Mouse (Mus musculus): ENCODE measurements around the gene Kdm4c. TPM values are rescaled to one million over a fixed set of nuclear protein-coding genes. Genes with fewer than 3 reads are reported as not detected.

The Kdm4c gene
- polyA plus RNA-seq, 1 experiment from 2014 or later = 18.3 TPM

DNA sequence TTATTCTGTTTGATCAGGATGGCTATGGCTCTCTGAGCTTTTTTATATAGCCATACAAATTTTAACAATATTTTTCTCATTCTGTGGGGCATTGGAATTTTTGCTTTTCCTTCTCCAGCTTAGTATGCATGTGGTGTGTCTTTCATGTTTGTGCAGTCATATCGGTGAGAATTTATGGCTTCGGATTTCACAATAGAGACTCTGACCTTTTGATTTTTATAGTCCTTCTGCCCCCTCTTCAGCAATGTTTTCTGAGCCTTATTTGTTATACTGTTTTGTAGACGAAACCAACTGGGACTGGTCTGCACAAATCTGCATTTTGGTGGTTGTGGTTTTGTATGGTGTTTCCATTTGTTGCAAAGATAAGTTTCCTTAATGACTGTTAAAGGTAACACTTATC, 45.6 kb downstream of the Kdm4c start:
- ATAC-seq = no peak
- H3K36me3 ChIP-seq (ENCODE audit: control insufficient read depth, insufficient read depth) = no peaks in the 10 kb centered on the region; the same call in 1 of the 2 replicates
- no peaks in the 10 kb centered on the region for H3K4me1 ChIP-seq (replicated peaks; ENCODE audit: control insufficient read depth, insufficient read depth, low read length)
- H3K9ac ChIP-seq (replicated peaks; ENCODE audit: low read depth, low read length) = no peak overlapping the region
- WGBS = 92% methylated on average over 3 of the region's 3 CpGs
- H3K27me3 ChIP-seq (replicated peaks; ENCODE audit: control insufficient read depth, insufficient read depth, low read length) = no peaks in the 10 kb centered on the region
- H3K4me3 ChIP-seq (replicated peaks; ENCODE audit: low read length) = no peak overlapping the region
- no peaks in the 10 kb centered on the region for H3K9me3 ChIP-seq (ENCODE audit: control insufficient read depth, low read length)
- no peak overlapping the region for H3K4me2 ChIP-seq (ENCODE audit: low read length)
- no peak overlapping the region for H3K27ac ChIP-seq (ENCODE audit: low read length)

DNA sequence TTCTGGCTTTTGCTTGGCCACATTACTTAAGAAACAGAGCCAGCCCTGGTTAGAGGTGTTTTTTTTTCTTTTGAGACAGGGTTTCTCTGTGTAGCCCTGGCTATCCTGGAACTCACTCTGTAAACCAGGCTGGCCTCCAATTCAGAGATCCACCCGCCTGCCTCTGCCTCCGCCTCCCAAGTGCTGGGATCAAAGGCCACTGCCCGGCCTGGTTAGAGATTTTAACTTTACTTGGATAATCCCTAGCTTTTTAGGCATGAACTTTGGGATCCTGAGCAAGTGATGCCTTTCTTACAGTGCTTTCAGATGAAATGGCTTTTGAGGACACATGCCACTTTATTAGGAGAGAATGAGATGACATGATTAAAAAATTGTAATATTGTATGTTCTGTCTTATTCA, 52.4 kb downstream of the Kdm4c start:
- no peak overlapping the region for H3K9ac ChIP-seq (replicated peaks; ENCODE audit: low read depth, low read length)
- no peak overlapping the region for H3K27ac ChIP-seq (ENCODE audit: low read length)
- peaks cover 2% of the 10 kb centered on the region; the same call in 1 of the 2 replicates for H3K36me3 ChIP-seq (ENCODE audit: control insufficient read depth, insufficient read depth)
- H3K27me3 ChIP-seq (replicated peaks; ENCODE audit: control insufficient read depth, insufficient read depth, low read length) = no peaks in the 10 kb centered on the region
- H3K9me3 ChIP-seq (ENCODE audit: control insufficient read depth, low read length) = no peaks in the 10 kb centered on the region
- ATAC-seq = no peak
- H3K4me2 ChIP-seq (ENCODE audit: low read length) = no peak overlapping the region
- H3K4me3 ChIP-seq (replicated peaks; ENCODE audit: low read length) = no peak overlapping the region
- no peaks in the 10 kb centered on the region for H3K4me1 ChIP-seq (replicated peaks; ENCODE audit: control insufficient read depth, insufficient read depth, low read length)
- WGBS = 66% methylated on average over 3 of the region's 3 CpGs

DNA sequence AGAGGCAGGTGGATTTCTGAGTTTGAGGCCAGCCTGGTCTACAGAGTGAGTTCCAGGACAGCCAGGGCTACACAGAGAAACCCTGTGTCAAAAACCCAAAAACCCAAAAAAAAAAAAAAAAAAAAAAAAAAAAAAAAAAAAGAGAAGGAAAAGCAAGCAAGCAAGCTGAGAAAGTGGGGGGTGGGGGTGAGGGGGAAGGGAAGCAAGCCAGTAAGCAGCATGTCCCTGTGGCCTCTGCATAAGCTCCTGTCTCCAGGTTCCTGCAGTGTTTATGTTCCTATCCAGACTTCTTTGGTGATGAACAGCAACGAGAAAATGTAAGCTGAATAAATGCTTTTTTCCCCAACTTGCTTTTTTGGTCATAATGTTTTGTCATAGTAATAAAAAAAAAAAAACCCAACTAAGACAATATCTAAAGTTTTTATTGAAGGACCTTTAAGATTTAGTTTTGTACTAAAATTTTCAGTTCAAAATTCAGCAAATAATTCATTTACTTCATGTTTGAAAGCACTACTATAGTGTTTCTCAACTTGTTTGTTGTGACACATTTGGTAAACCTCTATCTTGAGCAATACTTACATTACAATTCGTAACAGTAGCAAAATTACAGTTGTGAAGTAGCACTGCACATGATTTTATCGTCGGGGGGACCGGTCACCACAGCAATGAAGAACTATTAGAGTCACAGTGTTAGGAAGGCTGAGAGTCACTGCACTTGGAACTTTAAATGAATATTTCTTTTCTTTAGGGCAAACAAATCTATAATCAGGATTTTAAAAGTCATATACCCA, 63.2 kb downstream of the Kdm4c start:
- Histone ChIP-seq H3K9ac (replicated peaks; ENCODE audit: low read depth, low read length) (no peak overlapping the region), H3K36me3 (ENCODE audit: control insufficient read depth, insufficient read depth) (no peaks in the 10 kb centered on the region), H3K9me3 (ENCODE audit: control insufficient read depth, low read length) (no peaks in the 10 kb centered on the region), H3K27me3 (replicated peaks; ENCODE audit: control insufficient read depth, insufficient read depth, low read length) (no peaks in the 10 kb centered on the region), H3K4me3 (replicated peaks; ENCODE audit: low read length) (no peak overlapping the region), H3K4me1 (replicated peaks; ENCODE audit: control insufficient read depth, insufficient read depth, low read length) (no peaks in the 10 kb centered on the region), H3K4me2 (ENCODE audit: low read length) (no peak overlapping the region), H3K27ac (ENCODE audit: low read length) (no peak overlapping the region)
- 92% methylated on average over 5 of the region's 5 CpGs for WGBS
- no peak for ATAC-seq

GRCm38 (mm10) chr4:74311135-74311534, 68.8 kb downstream of the Kdm4c start:
- Histone ChIP-seq H3K4me1 (replicated peaks; ENCODE audit: control insufficient read depth, insufficient read depth, low read length) (no peaks in the 10 kb centered on the region), H3K9me3 (ENCODE audit: control insufficient read depth, low read length) (no peaks in the 10 kb centered on the region), H3K27me3 (replicated peaks; ENCODE audit: control insufficient read depth, insufficient read depth, low read length) (no peaks in the 10 kb centered on the region), H3K9ac (replicated peaks; ENCODE audit: low read depth, low read length) (no peak overlapping the region), H3K27ac (ENCODE audit: low read length) (no peak overlapping the region), H3K4me2 (ENCODE audit: low read length) (no peak overlapping the region), H3K4me3 (replicated peaks; ENCODE audit: low read length) (no peak overlapping the region), H3K36me3 (ENCODE audit: control insufficient read depth, insufficient read depth) (peaks cover 3% of the 10 kb centered on the region)
- ATAC-seq = no peak
- WGBS = 89% methylated on average over 5 of the region's 5 CpGs

DNA sequence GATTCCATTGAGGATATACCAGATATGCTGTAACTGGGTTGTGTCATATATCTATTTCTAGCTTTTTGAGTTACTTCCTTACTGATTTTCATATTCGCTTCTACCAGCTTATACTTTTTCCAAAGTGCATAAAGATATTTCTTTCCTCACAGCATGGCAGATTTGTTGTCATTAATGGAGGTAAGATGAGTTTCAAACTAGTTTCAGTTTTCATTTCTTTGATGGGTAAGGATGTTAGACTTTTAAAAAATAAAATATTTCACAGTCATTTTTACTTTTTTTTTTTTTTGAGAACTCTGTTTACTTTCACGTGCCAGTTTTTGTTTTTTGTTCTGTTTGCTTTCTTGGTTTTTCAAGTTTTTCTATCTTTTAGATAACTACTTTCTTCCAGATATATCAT, 70.6 kb downstream of the Kdm4c start:
- Histone ChIP-seq H3K36me3 (ENCODE audit: control insufficient read depth, insufficient read depth) (peaks cover 7% of the 10 kb centered on the region), H3K9ac (replicated peaks; ENCODE audit: low read depth, low read length) (no peak overlapping the region), H3K4me2 (ENCODE audit: low read length) (no peak overlapping the region), H3K27me3 (replicated peaks; ENCODE audit: control insufficient read depth, insufficient read depth, low read length) (no peaks in the 10 kb centered on the region), H3K4me1 (replicated peaks; ENCODE audit: control insufficient read depth, insufficient read depth, low read length) (no peaks in the 10 kb centered on the region), H3K9me3 (ENCODE audit: control insufficient read depth, low read length) (no peaks in the 10 kb centered on the region), H3K27ac (ENCODE audit: low read length) (no peak overlapping the region), H3K4me3 (replicated peaks; ENCODE audit: low read length) (no peak overlapping the region)
- no peak for ATAC-seq
- WGBS = 95% methylated on average over 2 of the region's 2 CpGs

DNA sequence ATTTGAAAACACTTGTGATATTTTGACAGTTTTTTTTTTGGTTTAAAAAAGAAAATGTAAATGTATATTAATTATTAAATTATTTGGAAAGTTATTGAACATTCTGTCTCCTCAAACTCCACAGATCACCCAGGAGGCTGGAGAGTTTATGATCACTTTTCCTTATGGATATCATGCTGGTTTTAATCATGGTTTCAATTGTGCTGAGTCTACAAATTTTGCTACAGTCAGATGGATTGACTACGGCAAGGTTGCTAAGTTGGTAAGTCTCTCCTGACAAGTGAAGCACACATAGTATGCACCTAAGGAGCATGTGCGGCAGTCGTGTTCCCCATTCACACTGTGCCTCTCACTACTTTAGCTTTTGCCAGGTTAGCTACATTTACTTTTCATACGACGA, 73.1 kb downstream of the Kdm4c start:
- ATAC-seq = no peak
- H3K4me3 ChIP-seq (replicated peaks; ENCODE audit: low read length) = no peak overlapping the region
- H3K27ac ChIP-seq (ENCODE audit: low read length) = no peak overlapping the region
- peaks cover 7% of the 10 kb centered on the region for H3K36me3 ChIP-seq (ENCODE audit: control insufficient read depth, insufficient read depth)
- H3K9ac ChIP-seq (replicated peaks; ENCODE audit: low read depth, low read length) = no peak overlapping the region
- no peaks in the 10 kb centered on the region for H3K4me1 ChIP-seq (replicated peaks; ENCODE audit: control insufficient read depth, insufficient read depth, low read length)
- no peaks in the 10 kb centered on the region for H3K27me3 ChIP-seq (replicated peaks; ENCODE audit: control insufficient read depth, insufficient read depth, low read length)
- H3K9me3 ChIP-seq (ENCODE audit: control insufficient read depth, low read length) = no peaks in the 10 kb centered on the region
- 95% methylated on average over 5 of the region's 5 CpGs for WGBS
- no peak overlapping the region for H3K4me2 ChIP-seq (ENCODE audit: low read length)

- Histone ChIP-seq H3K4me1 (replicated peaks; ENCODE audit: control insufficient read depth, insufficient read depth, low read length) (no peaks in the 10 kb centered on the region), H3K9me3 (ENCODE audit: control insufficient read depth, low read length) (no peaks in the 10 kb centered on the region), H3K27me3 (replicated peaks; ENCODE audit: control insufficient read depth, insufficient read depth, low read length) (no peaks in the 10 kb centered on the region), H3K9ac (replicated peaks; ENCODE audit: low read depth, low read length) (no peak overlapping the region), H3K4me3 (replicated peaks; ENCODE audit: low read length) (no peak overlapping the region), H3K36me3 (ENCODE audit: control insufficient read depth, insufficient read depth) (peaks cover 7% of the 10 kb centered on the region), H3K27ac (ENCODE audit: low read length) (no peak overlapping the region), H3K4me2 (ENCODE audit: low read length) (no peak overlapping the region)
- no peak for ATAC-seq
- WGBS = 92% methylated on average over 1 of the region's 1 CpGs
Measured at GRCm38 (mm10) chr4:74319313-74319712, 77.0 kb downstream of the Kdm4c start.

- Histone ChIP-seq H3K27me3 (replicated peaks; ENCODE audit: control insufficient read depth, insufficient read depth, low read length) (no peaks in the 10 kb centered on the region), H3K4me2 (ENCODE audit: low read length) (no peak overlapping the region), H3K9ac (replicated peaks; ENCODE audit: low read depth, low read length) (no peak overlapping the region), H3K27ac (ENCODE audit: low read length) (no peak overlapping the region), H3K4me3 (replicated peaks; ENCODE audit: low read length) (no peak overlapping the region), H3K4me1 (replicated peaks; ENCODE audit: control insufficient read depth, insufficient read depth, low read length) (no peaks in the 10 kb centered on the region), H3K36me3 (ENCODE audit: control insufficient read depth, insufficient read depth) (peaks cover 12% of the 10 kb centered on the region), H3K9me3 (ENCODE audit: control insufficient read depth, low read length) (no peaks in the 10 kb centered on the region)
- 95% methylated on average over 4 of the region's 4 CpGs for WGBS
- ATAC-seq = no peak
Measured at GRCm38 (mm10) chr4:74357479-74357878, 115.2 kb downstream of the Kdm4c start.

- H3K9me3 ChIP-seq (ENCODE audit: control insufficient read depth, low read length) = no peaks in the 10 kb centered on the region
- WGBS = 96% methylated on average over 3 of the region's 3 CpGs
- peaks cover 12% of the 10 kb centered on the region for H3K36me3 ChIP-seq (ENCODE audit: control insufficient read depth, insufficient read depth)
- H3K4me2 ChIP-seq (ENCODE audit: low read length) = no peak overlapping the region
- no peak overlapping the region for H3K4me3 ChIP-seq (replicated peaks; ENCODE audit: low read length)
- ATAC-seq = no peak
- H3K9ac ChIP-seq (replicated peaks; ENCODE audit: low read depth, low read length) = no peak overlapping the region
- no peak overlapping the region for H3K27ac ChIP-seq (ENCODE audit: low read length)
- no peaks in the 10 kb centered on the region for H3K27me3 ChIP-seq (replicated peaks; ENCODE audit: control insufficient read depth, insufficient read depth, low read length)
- no peaks in the 10 kb centered on the region for H3K4me1 ChIP-seq (replicated peaks; ENCODE audit: control insufficient read depth, insufficient read depth, low read length)
Measured at GRCm38 (mm10) chr4:74360274-74360673, 118.0 kb downstream of the Kdm4c start.

DNA sequence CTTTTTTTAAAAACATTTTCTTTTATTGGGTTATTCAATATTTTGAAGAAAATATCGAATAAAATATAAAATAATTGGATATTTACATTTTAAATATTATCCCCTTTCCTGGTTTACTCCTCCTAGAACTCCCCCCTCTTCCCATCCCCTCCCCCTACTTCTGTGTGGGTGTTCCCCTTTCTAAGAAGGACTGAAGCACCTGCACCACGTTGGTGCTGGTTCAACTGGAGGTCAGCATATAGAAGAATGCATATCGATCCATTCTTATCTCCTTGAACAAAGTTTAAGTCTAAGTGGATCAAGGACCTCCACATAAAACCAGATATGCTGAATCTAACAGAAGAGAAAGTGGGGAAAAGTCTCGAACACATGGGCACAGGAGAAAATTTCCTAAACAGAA, 144.3 kb downstream of the Kdm4c start:
- H3K27me3 ChIP-seq (replicated peaks; ENCODE audit: control insufficient read depth, insufficient read depth, low read length) = no peaks in the 10 kb centered on the region
- no peak overlapping the region for H3K27ac ChIP-seq (ENCODE audit: low read length)
- H3K9me3 ChIP-seq (ENCODE audit: control insufficient read depth, low read length) = no peaks in the 10 kb centered on the region
- no peak overlapping the region for H3K4me3 ChIP-seq (replicated peaks; ENCODE audit: low read length)
- no peaks in the 10 kb centered on the region for H3K4me1 ChIP-seq (replicated peaks; ENCODE audit: control insufficient read depth, insufficient read depth, low read length)
- no peak overlapping the region for H3K4me2 ChIP-seq (ENCODE audit: low read length)
- 86% methylated on average over 4 of the region's 4 CpGs for WGBS
- ATAC-seq = no peak
- peaks cover 9% of the 10 kb centered on the region; the same call in 1 of the 2 replicates for H3K36me3 ChIP-seq (ENCODE audit: control insufficient read depth, insufficient read depth)
- no peak overlapping the region for H3K9ac ChIP-seq (replicated peaks; ENCODE audit: low read depth, low read length)

All from forebrain, embryonic 16.5 days (tissue).